Mouse (Mus musculus): ENCODE results near the gene Duox1. TPM values are rescaled to one million over a fixed set of nuclear protein-coding genes. Genes with fewer than 3 reads are reported as not detected.
"Not testable (repeated sequence)": the region's sequence is repeated elsewhere in the genome, so short reads cannot be mapped to it uniquely, and the experiment has no call there.

The Duox1 gene
- polyA plus RNA-seq, 1 experiment = not detected

DNA sequence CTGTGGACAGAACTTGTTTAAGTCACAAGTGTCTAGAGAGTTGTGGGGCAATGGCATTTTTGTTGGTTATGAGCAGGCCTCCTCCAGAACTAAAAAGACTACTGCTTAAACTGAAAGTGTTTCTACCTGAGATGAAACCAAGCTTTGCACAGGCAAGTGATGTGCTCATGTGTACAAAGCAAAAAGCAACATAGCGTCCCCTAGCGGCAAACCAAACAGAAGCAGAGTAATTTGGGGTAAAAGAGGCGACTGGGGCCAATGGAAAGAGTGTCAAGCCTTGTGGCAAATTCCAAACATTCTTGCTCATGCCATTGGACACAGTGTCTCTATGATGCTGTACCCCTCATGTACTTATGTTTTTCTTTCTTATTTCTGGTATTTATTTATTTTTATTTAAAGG is 69.6 kb downstream of the Duox1 start:
- Histone ChIP-seq H3K4me3 (ENCODE audit: extremely low read depth, insufficient read depth, insufficient read length) (no peak overlapping the region), H3K36me3 (ENCODE audit: control insufficient read depth, insufficient read depth, low read length) (no peaks in the 10 kb centered on the region), H3K27me3 (ENCODE audit: control insufficient read depth, insufficient read depth, low read length) (no peaks in the 10 kb centered on the region), H3K4me1 (ENCODE audit: control insufficient read depth, insufficient read depth, insufficient read length) (no peaks in the 10 kb centered on the region), H3K27ac (ENCODE audit: insufficient read depth, low read length) (no peak overlapping the region)
- no peak for DNase-seq (ENCODE audit: low read depth in 1 of 2, low spot score in 2 of 2)
- TF ChIP-seq POLR2A (IDR thresholded peaks at IDR 0.05; ENCODE audit: low read depth, low read length) (no peak), CTCF (IDR thresholded peaks at IDR 0.05; ENCODE audit: extremely low read depth, insufficient read depth, insufficient read length, insufficient replicate concordance) (no peak)
- 54% methylated on average over 3 of the region's 3 CpGs for WGBS

DNA sequence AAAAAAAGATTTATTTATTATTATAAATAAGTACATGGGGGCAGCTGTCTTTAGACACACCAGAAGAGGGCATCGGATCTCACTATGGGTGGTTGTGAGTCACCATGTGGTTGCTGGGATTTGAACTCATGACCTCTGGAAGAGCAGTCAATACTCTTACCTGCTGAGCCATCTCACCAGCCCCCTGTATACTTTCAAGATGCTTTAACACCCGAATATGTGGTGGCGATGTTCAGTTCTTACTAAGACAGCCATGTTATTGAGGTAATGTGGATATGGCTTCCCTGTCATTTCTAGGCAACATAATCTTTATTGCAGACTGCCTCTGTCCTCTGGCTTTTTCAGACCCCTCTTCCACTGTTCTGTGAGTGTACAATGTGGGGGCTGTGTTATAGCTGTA is 71.7 kb downstream of the Duox1 start:
- not testable (repeated sequence) for H3K36me3 ChIP-seq (ENCODE audit: control insufficient read depth, insufficient read depth, low read length); H3K4me1 ChIP-seq (ENCODE audit: control insufficient read depth, insufficient read depth, insufficient read length); H3K27ac ChIP-seq (ENCODE audit: insufficient read depth, low read length); H3K27me3 ChIP-seq (ENCODE audit: control insufficient read depth, insufficient read depth, low read length); H3K4me3 ChIP-seq (ENCODE audit: extremely low read depth, insufficient read depth, insufficient read length); DNase-seq (ENCODE audit: low read depth in 1 of 2, low spot score in 2 of 2)
- WGBS = 89% methylated on average over 3 of the region's 3 CpGs

DNA sequence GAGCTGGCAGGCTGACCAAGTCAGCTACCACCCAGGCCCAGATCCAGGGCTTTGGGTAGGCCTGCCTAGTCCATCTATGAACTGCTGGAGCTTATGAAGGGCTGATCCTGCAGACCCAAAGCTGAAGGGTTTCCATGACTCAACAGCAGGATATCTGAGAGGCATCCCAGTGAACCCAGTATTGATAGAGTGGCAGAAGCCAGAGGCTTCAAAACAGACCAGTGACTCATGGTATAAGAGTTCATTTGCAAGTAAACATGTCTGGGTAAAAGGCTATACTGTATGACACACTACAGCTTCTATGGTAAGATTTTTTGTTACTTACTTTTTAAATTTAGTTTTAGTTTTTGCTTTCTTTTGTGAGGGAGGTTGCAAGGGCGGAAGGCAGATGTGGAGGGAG is 80.7 kb downstream of the Duox1 start:
- TF ChIP-seq POLR2A (IDR thresholded peaks at IDR 0.05; ENCODE audit: low read depth, low read length) (no peak), CTCF (IDR thresholded peaks at IDR 0.05; ENCODE audit: extremely low read depth, insufficient read depth, insufficient read length, insufficient replicate concordance) (no peak)
- H3K27ac ChIP-seq (ENCODE audit: insufficient read depth, low read length) = no peak overlapping the region
- no peak overlapping the region for H3K4me3 ChIP-seq (ENCODE audit: extremely low read depth, insufficient read depth, insufficient read length)
- no peak for DNase-seq (ENCODE audit: low read depth in 1 of 2, low spot score in 2 of 2)
- no peaks in the 10 kb centered on the region for H3K36me3 ChIP-seq (ENCODE audit: control insufficient read depth, insufficient read depth, low read length)
- H3K4me1 ChIP-seq (ENCODE audit: control insufficient read depth, insufficient read depth, insufficient read length) = no peaks in the 10 kb centered on the region
- no peaks in the 10 kb centered on the region for H3K27me3 ChIP-seq (ENCODE audit: control insufficient read depth, insufficient read depth, low read length)
- WGBS = 96% methylated on average over 1 of the region's 1 CpGs

Other genes starting within 250 kb of the Duox1 start
- 7.1 and 8.5 TPM in 2 replicates for gene Spg11, start 197.3 kb upstream of the Duox1 start, polyA plus RNA-seq (2012; rRNA removed)
- 1,293 and 1,365 TPM in 2 replicates for gene B2m, start 168.0 kb upstream of the Duox1 start, polyA plus RNA-seq (2012; rRNA removed)
- gene Trim69, start 155.0 kb upstream of the Duox1 start, polyA plus RNA-seq (2012; rRNA removed) = not detected in 2 replicates
- gene Patl2, start 129.5 kb upstream of the Duox1 start, polyA plus RNA-seq (2012; rRNA removed) = 0.06 and 0.11 TPM in 2 replicates
- gene Terb2, start 129.4 kb upstream of the Duox1 start, polyA plus RNA-seq (2012; rRNA removed) = not detected in 2 replicates
- gene Sord, start 80.9 kb upstream of the Duox1 start, polyA plus RNA-seq (2012; rRNA removed) = 6.8 and 6.9 TPM in 2 replicates
- gene Duox2, start 17.2 kb upstream of the Duox1 start, polyA plus RNA-seq (2012; rRNA removed) = 0.02 TPM in 1 of 2 replicates, not detected in the other
- gene Duoxa2, start 16.8 kb upstream of the Duox1 start, polyA plus RNA-seq (2012; rRNA removed) = not detected in 2 replicates
- gene Duoxa1, start 1.9 kb upstream of the Duox1 start, polyA plus RNA-seq (2012; rRNA removed) = not detected in 2 replicates
- gene Shf, start 53.5 kb downstream of the Duox1 start, polyA plus RNA-seq (2012; rRNA removed) = 4.3 and 5.5 TPM in 2 replicates
- 24.8 and 26.5 TPM in 2 replicates for gene Slc28a2, start 110.8 kb downstream of the Duox1 start, polyA plus RNA-seq (2012; rRNA removed)
- gene Gm14085, start 169.3 kb downstream of the Duox1 start, polyA plus RNA-seq (2012; rRNA removed) = 2.2 and 3.1 TPM in 2 replicates